Mouse (Mus musculus): ENCODE data around the gene Klrc2.
"Not testable (repeated sequence)": the region's sequence is repeated elsewhere in the genome, so short reads cannot be mapped to it uniquely, and the experiment has no call there.

The Klrc2 gene

DNA sequence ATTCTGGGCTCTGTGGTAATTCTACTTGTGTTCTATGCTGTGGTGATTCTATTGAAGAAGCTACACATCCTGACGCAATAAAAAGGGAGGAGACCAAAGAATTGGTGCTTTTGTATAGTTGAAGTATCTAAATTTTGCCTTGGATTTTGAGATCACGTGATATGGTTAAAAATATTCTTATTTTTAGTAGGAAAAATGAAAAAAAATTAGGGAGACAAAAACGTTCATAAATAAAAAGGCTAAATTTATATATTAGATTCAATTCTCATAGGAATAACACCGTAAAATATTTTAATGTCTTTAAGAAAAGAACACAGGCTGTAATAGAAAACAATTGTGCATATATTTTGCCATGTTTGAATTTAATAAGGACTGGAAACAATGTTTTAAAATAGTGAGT lies at the start of gene Klrc2:
Gene Klrc2 (minus strand): TSS at position 101 of the 400 bp plus-strand sequence.
- not testable (repeated sequence) for DNase-seq

DNA sequence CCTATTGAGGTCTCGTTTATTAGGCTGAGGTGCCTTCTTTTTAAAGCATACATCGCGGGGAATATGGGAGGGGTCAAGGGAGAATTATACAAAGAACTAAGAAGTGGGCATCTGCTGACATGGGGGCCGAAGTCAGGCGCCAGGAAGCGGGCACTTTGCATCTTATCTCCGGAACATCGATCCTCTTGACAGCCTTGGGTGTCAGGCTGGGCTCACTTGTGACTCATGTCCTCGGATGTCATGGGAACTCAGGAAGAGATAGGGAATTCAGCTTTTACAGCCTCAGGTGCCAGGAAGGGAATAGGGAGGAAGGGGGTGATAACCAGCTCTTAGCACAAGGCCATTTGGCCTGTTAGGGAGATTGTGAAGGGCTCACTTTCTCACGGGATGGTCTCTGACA lies 30.9 kb upstream of the Klrc2 start:
- DNase-seq = not testable (repeated sequence)

DNA sequence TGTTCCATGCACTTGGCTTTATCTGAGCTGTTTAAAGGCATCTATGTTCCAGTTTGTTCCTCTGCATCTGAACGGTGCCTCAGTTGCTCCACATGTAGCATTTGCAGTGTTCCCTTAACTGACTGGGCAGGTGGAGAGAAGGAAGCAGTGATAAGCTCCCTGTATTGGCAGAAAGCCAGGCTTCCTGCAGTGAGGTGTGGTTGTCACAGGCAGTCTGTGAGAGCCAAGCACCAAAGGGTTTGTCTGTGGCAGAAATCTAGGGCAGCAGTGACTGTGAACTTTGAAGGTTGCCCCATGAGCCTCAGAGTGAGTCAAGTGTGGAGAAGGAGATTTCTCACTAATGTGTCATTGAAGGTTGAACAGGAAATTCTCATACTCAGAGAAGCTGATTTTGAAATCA lies 19.9 kb upstream of the Klrc2 start:
- DNase-seq = no peak

DNA sequence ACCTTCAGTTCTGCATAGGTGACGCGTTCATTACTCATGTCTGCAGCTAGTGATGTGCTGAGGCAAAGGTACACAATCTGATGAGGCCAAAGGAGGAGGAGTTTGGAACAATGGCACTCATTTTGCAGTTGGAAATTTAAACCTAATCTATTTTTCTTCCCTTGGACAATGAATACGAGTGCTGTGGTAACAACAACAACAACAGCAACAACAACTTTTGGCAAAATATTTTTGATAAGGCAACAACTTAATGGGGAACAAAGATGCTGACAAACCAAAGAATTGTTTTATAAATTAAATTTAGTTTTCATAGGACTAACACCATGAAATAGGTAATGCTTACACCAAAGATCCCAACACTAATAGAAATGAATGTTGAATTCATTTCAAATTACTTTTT lies 18.4 kb upstream of the Klrc2 start, which contains the start of gene Klrc1:
Gene Klrc1 (minus strand): TSS at position 101 of the 400 bp plus-strand sequence.
- no peak for DNase-seq

DNA sequence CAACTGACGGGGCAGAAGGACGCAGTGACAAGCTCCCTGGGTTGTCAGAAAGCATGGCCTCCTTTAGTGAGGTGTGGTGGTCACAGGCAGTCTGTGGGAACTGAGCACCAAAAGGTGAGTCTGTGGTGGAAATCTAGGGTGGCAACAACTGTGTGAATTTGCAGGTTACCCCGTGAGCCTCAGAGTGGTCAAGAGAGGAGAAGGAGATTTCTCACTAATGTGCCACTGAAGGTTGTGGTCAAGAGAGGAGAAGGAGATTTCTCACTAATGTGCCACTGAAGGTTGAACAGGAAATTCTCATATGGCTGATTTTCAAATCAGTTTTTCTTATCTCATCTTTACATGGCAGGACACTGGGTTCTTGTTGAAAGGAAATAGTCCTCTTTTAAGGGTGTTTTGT lies 812 bp upstream of the Klrc2 start:
- DNase-seq = not testable (repeated sequence)

DNA sequence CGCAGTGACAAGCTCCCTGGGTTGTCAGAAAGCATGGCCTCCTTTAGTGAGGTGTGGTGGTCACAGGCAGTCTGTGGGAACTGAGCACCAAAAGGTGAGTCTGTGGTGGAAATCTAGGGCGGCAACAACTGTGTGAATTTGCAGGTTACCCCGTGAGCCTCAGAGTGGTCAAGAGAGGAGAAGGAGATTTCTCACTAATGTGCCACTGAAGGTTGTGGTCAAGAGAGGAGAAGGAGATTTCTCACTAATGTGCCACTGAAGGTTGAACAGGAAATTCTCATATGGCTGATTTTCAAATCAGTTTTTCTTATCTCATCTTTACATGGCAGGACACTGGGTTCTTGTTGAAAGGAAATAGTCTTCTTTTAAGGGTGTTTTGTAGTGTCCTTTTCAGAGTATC lies 16.4 kb downstream of the Klrc2 start:
- DNase-seq = not testable (repeated sequence)

DNA sequence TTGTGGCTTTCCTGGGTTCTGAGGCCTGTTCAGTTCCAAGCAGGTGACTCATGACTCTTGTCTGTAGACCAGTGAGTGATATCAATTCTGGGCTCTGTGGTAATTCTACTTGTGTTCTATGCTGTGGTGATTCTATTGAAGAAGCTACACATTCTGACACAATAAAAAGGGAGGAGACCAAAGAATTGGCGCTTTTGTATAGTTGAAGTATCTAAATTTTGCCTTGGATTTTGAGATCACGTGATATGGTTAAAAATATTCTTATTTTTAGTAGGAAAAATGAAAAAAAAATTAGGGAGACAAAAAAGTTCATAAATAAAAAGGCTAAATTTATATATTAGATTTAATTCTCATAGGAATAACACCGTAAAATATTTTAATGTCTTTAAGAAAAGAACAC lies 17.3 kb downstream of the Klrc2 start, which contains the start of gene Klrc3:
Gene Klrc3 (minus strand): TSS at position 101 of the 400 bp plus-strand sequence.
- not testable (repeated sequence) for DNase-seq

DNA sequence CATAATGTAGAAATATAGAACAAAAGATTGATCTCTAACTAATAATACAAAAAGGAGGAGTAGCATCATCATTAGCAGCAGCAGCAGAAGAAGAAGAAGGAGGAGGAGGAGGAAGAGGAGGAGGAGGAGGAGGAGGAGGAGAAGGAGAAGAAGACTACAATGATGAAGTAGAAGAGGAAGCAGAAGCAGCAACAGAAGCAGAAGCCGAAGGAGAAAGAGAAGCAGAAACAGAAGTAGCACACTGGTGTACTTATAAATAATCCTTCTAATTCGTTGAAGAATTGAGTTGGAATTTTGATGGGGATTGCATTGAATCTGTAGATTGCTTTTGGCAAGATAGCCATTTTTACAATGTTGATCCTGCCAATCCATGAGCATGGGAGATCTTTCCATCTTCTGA lies 29.4 kb downstream of the Klrc2 start:
- DNase-seq = not testable (repeated sequence)

DNA sequence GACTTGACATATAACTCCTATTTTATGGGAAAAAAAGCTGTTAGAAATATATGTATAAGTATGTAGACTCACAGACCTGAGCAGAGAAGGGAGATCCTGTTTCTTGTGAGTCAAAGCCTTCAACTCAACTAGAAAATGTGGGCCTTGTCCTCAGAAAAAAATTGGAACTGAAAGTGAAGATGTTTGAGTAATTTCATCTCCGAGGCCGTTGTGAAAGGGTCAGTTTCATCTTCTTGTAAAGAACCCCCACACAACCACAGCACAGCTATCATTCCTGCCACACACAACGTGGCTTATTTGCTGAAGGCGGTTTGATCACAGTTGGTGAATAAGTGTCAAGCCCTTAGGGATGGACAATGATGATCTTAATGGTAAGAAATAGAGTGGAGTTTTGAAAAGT lies 36.8 kb downstream of the Klrc2 start, which contains the start of gene Klrk1:
Gene Klrk1 (minus strand): TSS at position 130 of the 400 bp plus-strand sequence.
- DNase-seq = no peak

DNA sequence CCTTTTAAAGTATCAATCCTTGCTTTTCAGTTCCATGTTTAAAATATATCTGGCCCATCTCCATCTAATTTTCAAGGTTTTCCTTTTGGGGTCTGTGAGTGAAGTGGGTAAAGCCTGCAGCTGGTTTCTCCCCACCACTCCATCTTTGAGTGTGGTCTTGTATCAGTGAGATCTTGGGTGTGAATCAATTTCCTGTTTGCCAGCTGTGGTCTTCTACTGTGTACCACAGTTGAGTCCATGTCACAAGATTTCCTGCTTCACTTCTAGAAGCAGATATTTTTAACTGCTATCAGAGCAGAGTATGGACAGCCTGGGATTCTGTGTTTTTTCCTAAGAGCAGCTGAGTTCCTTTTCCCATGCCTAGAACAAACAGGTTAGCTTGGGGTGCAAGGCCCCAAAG lies 52.1 kb downstream of the Klrc2 start:
- DNase-seq = no peak
